Mouse (Mus musculus): ENCODE results near the gene Hk1.

DNA sequence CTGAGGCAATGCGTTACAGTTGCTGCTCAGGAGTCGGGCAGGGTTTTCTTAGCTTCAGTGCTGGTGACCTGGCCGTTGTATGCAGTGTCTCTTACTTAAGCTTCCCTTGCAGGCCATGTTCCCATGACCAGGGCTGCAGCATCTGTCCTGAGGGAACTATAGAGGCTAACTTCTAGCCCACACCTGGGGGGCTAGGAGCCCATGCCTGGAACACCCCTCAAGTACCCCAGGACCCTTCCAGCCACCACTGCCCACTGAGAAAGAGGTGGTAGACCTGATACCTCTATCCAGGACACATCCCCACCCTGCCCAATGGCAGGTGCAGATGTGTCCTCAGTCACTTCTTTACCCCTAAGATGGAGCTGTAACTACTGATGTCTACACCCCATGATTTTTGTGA is 38.7 kb downstream of the Hk1 start:
- no peak for TF ChIP-seq CTCF (IDR thresholded peaks at IDR 0.05; ENCODE audit: borderline replicate concordance, insufficient read depth, low read length)
- no peak for TF ChIP-seq POLR2A (IDR thresholded peaks at IDR 0.05; ENCODE audit: low read depth, low read length)

All from embryonic fibroblast, embryonic 13.5 days (primary cell).